Mouse (Mus musculus) cerebellum, postnatal 25 days (tissue): ENCODE results near the gene Gm9958.

Experiments used
- DNase-seq, 2 experiments: peaks; one replicate each; pipeline ENCODE4 v3.0.0; 2021; ENCODE audit warnings: mixed read lengths in 2 of 2

The Gm9958 gene

GRCm38 (mm10) chr5:90414142-90414924 lies 47.3 kb downstream of the Gm9958 start:
- DNase-seq = no peak

- no peak for DNase-seq
Observed at GRCm38 (mm10) chr5:90414925-90415295, 47.9 kb downstream of the Gm9958 start.
